In the genomic region with DNA sequence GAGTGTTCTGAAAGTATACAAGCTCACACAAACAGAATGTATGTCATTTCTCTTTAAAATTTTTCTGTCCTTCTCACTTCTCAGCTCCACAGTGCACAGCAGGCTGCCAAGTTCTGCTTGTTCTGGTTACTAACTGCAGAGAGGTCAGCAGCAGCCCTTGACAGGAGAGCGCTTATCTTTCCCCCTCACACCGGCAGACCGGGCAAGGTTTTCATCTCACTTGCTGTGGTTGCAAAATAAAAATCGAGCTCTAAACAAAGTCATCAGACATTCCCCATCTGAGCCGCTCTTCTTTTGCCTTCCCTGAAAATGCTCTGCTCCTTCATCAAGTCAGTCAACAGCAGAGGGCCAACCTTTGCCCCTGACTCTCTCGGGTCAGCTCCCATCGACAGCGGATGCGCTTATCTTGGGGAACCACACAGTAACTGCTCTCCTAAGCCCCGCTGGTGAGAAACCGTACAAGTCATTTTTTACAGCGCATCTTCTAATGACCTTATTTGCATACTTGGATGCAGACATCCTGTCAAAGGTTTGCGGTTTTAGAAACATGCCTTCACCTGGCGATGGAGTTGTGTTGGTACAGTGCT, we compare ENCODE assay signal across 10 mouse cellular contexts.
A peak's percentile ranks its signal among the peaks of the same experiment; 100 is the strongest.
DNase-seq lines count a peak whose midpoint lies in the region; ATAC-seq and TF ChIP-seq lines count a peak whose summit lies in the region.
"Had no signal": no experiment of that assay in that cellular context is flagged by ENCODE, and none has a peak within 500 bp of the region (broad histone marks: within the 10 kb centered on the region; RNA-seq: fewer than 3 reads in every experiment).

No protein-coding gene starts in this region.

- H3K9ac ChIP-seq in kidney, embryonic 14.5 days (ENCODE audit: low read depth, low read length): no peak overlapping the region
- no peak overlapping the region for H3K9ac ChIP-seq in hindbrain, postnatal 0 days (replicated peaks; ENCODE audit: low read length)
- H3K9ac ChIP-seq: forebrain, embryonic 15.5 days had no signal

- WGBS in kidney, embryonic 14.5 days: 39% methylated on average over 14 of the region's 14 CpGs
- WGBS in embryonic facial prominence, embryonic 10.5 days: 39% methylated on average over 14 of the region's 14 CpGs
- WGBS in hindbrain, postnatal 0 days: 28% methylated on average over 14 of the region's 14 CpGs

- DNase-seq in kidney, postnatal 4 days: peak; percentile 16 to 26
- DNase-seq in adrenal gland, adult (ENCODE audit: inconsistent age in 2 of 2, low spot score in 1 of 2): peak; percentile 41 to 76
- peak; percentile 26 for DNase-seq in embryonic facial prominence, embryonic 10.5 days (ENCODE audit: low spot score)
- peak; percentile 7 for DNase-seq in hindbrain, postnatal 0 days (ENCODE audit: low spot score)
- no peak for DNase-seq in c-Kit-positive CD71-positive TER-119-positive erythroid progenitor cells, embryonic 14.5 days (ENCODE audit: low spot score)
- DNase-seq in urinary bladder, adult 2 months (ENCODE audit: low spot score): no peak
- DNase-seq in spleen, postnatal 4 days (ENCODE audit: low spot score in 2 of 2): no peak
- DNase-seq: thymus, postnatal 25 days had no signal

- no peak; the same call in 1 of the 2 replicates for TF ChIP-seq CTCF in hindbrain, postnatal 0 days (IDR thresholded peaks at IDR 0.05; ENCODE audit: low read depth)

- H3K4me2 ChIP-seq in kidney, embryonic 14.5 days (replicated peaks; ENCODE audit: low read depth, low read length): no peak overlapping the region
- H3K4me2 ChIP-seq in hindbrain, postnatal 0 days (ENCODE audit: low read depth, low read length): peak overlapping the region; percentile 18; the same call in 1 of the 2 replicates
- H3K4me2 ChIP-seq: forebrain, embryonic 15.5 days had no signal

- H3K27me3 ChIP-seq in kidney, embryonic 14.5 days (ENCODE audit: control insufficient read depth, insufficient read depth, low read length): no peaks in the 10 kb centered on the region
- H3K27me3 ChIP-seq in embryonic facial prominence, embryonic 10.5 days (replicated peaks; ENCODE audit: low read depth, poor library complexity, severe bottlenecking): no peaks in the 10 kb centered on the region
- no peaks in the 10 kb centered on the region for H3K27me3 ChIP-seq in hindbrain, postnatal 0 days (ENCODE audit: insufficient read depth, low read length)
- H3K27me3 ChIP-seq: forebrain, embryonic 15.5 days had no signal

- H3K9me3 ChIP-seq in kidney, embryonic 14.5 days (ENCODE audit: control insufficient read depth, low read length): no peaks in the 10 kb centered on the region
- no peaks in the 10 kb centered on the region for H3K9me3 ChIP-seq in embryonic facial prominence, embryonic 10.5 days
- H3K9me3 ChIP-seq in hindbrain, postnatal 0 days (ENCODE audit: low read length): no peaks in the 10 kb centered on the region
- H3K9me3 ChIP-seq: forebrain, embryonic 15.5 days had no signal

- no peak overlapping the region for H3K4me3 ChIP-seq in kidney, embryonic 14.5 days (ENCODE audit: low read length)
- H3K4me3 ChIP-seq in embryonic facial prominence, embryonic 10.5 days: no peak overlapping the region
- H3K4me3 ChIP-seq in hindbrain, postnatal 0 days (ENCODE audit: low read length): no peak overlapping the region
- H3K4me3 ChIP-seq: forebrain, embryonic 15.5 days had no signal

- H3K27ac ChIP-seq in kidney, embryonic 14.5 days (ENCODE audit: low read depth, low read length): no peak overlapping the region
- H3K27ac ChIP-seq in embryonic facial prominence, embryonic 10.5 days (replicated peaks): no peak overlapping the region
- H3K27ac ChIP-seq in hindbrain, postnatal 0 days: no peak overlapping the region
- H3K27ac ChIP-seq: forebrain, embryonic 15.5 days had no signal

- no peak for ATAC-seq in kidney, embryonic 14.5 days (ENCODE audit: low FRiP score, low TSS enrichment)
- no peak for ATAC-seq in hindbrain, postnatal 0 days
- ATAC-seq: forebrain, embryonic 15.5 days had no signal

- H3K4me1 ChIP-seq in kidney, embryonic 14.5 days (ENCODE audit: control insufficient read depth, insufficient read depth, low read length): peaks cover 8% of the 10 kb centered on the region
- H3K4me1 ChIP-seq in embryonic facial prominence, embryonic 10.5 days: peaks cover 41% of the 10 kb centered on the region
- H3K4me1 ChIP-seq in hindbrain, postnatal 0 days (ENCODE audit: insufficient read depth, low read length): peaks cover 6% of the 10 kb centered on the region; the same call in 1 of the 2 replicates

- no peaks in the 10 kb centered on the region for H3K36me3 ChIP-seq in kidney, embryonic 14.5 days (ENCODE audit: control insufficient read depth, insufficient read depth, low read length)
- H3K36me3 ChIP-seq in embryonic facial prominence, embryonic 10.5 days (replicated peaks): no peaks in the 10 kb centered on the region
- no peaks in the 10 kb centered on the region for H3K36me3 ChIP-seq in hindbrain, postnatal 0 days (ENCODE audit: insufficient read depth, low read length)
- H3K36me3 ChIP-seq: forebrain, embryonic 15.5 days had no signal

Comparison
In these comparisons a context has a peak if more than half of its experiments do, and no peak if none do; other contexts are left out.
1. DNase-seq: peak in kidney, postnatal 4 days (2 of 2), adrenal gland, adult (2 of 2), embryonic facial prominence, embryonic 10.5 days (single experiment) and hindbrain, postnatal 0 days (single experiment); none in c-Kit-positive CD71-positive TER-119-positive erythroid progenitor cells, embryonic 14.5 days (single experiment), urinary bladder, adult 2 months (single experiment) and spleen, postnatal 4 days (0 of 2).